Mouse (Mus musculus) fibroblast of lung, adult 2 months (primary cell): Measurements from ENCODE around the gene Slc17a7.
"Not testable (repeated sequence)": the region's sequence is repeated elsewhere in the genome, so short reads cannot be mapped to it uniquely, and the experiment has no call there.

Experiments
- DNase-seq: peaks from one replicate; pipeline ENCODE4 v3.0.0-alpha.2; 2011; ENCODE audit warnings: low read depth

The Slc17a7 gene

GRCm38 (mm10) chr7:45154993-45155514 lies 8.7 kb upstream of the Slc17a7 start:
- no peak for DNase-seq

GRCm38 (mm10) chr7:45155590-45155989 lies 8.2 kb upstream of the Slc17a7 start:
- no peak for DNase-seq

- DNase-seq = no peak
These were observed 7.5 kb upstream of the Slc17a7 start for GRCm38 (mm10) chr7:45156206-45156605.

GRCm38 (mm10) chr7:45157459-45157858 lies 6.3 kb upstream of the Slc17a7 start:
- DNase-seq = no peak

GRCm38 (mm10) chr7:45158991-45159390 lies 4.8 kb upstream of the Slc17a7 start:
- no peak for DNase-seq

DNA sequence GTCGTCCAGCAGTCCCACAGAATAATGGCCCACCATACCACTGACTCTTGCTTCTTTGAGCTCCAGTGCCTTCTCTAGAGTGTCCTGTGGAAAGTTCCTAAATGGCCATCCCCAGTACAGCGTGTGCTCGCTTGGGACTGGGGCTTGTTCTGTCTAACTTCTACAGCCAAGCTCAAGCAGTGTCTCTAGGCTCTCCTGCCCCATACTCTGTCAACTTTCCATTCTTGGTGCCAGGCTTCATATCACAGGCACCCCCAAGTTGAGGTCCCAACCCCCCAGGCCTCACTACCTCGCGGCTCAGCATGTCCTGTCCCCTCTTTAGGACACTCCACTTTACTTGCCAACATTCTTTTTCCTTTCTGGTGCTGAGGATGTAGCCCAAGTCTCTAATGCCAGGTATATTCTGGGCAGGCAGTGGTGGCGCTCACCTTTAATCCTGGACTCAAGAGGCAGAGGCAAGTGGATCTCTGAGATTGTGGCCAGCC lies 3.4 kb upstream of the Slc17a7 start:
- DNase-seq = no peak

- DNase-seq = no peak
These were observed 2.9 kb upstream of the Slc17a7 start for GRCm38 (mm10) chr7:45160866-45161265.

GRCm38 (mm10) chr7:45161612-45162473 lies 1.9 kb upstream of the Slc17a7 start:
- peak; percentile 78 for DNase-seq

- DNase-seq = no peak
These were observed 1.2 kb upstream of the Slc17a7 start for GRCm38 (mm10) chr7:45162551-45162950.

- no peak for DNase-seq
These were observed 643 bp upstream of the Slc17a7 start for GRCm38 (mm10) chr7:45162996-45163615.

DNA sequence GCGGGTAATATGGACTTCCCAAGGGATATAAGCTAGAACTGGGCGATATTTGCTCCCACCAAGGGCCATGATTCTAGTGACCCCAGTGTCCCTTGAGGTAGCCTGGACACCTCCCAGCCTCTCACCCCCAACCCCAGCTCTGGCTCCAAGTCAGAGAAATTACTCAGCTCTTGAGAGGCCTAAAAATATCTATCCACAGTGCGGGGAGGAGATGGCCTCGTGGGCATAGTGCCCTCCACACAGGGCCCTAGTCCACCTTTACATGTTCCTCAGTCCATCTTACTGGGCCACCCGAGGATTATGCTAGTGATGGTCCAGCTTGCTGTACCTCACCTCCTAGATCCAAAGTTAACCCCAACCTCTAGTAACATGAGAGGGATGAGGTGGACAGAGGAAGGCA lies 1.1 kb downstream of the Slc17a7 start:
- no peak for DNase-seq

DNA sequence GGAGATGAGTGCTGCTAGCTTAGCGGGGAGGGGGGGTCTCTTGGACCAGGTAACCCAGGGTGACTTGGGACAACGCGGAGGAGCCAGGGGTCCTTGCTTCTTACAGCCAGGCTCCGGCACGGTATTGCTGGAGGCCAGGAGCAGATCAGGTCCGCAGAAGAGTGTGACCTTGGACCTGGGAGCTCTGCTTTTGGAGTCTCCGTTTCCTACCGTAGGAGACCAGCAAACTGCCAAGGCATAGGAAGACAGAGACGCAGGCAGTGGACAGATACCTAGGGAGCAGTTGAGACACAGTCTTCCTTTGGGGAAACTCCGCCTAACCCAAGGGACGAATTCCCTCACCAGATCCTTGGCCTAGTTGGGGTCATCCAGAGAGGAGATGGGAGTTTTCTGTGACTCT lies 2.0 kb downstream of the Slc17a7 start:
- no peak for DNase-seq

DNA sequence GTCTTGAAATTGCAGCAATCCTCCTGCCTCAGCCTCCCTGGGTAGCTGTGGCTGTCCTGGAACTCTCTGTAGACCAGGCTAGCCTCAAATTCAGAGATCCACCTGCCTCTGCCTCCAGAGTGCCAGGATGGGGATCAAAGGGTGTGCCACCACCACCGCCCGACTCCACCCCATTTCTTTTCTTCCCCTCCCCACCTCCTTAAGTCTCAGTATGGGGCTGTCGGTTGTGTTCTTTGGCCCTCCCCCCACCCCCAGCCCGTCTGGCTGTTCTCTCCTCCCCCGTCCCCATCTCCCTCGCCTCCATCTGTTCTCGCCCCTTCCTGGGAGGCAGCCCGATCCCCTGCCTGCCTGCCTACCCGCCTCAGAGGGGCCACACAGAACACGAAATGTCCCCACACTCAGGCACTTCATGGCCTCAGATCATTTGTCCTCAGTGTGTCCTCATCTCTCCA lies 3.2 kb downstream of the Slc17a7 start:
- no peak for DNase-seq

DNA sequence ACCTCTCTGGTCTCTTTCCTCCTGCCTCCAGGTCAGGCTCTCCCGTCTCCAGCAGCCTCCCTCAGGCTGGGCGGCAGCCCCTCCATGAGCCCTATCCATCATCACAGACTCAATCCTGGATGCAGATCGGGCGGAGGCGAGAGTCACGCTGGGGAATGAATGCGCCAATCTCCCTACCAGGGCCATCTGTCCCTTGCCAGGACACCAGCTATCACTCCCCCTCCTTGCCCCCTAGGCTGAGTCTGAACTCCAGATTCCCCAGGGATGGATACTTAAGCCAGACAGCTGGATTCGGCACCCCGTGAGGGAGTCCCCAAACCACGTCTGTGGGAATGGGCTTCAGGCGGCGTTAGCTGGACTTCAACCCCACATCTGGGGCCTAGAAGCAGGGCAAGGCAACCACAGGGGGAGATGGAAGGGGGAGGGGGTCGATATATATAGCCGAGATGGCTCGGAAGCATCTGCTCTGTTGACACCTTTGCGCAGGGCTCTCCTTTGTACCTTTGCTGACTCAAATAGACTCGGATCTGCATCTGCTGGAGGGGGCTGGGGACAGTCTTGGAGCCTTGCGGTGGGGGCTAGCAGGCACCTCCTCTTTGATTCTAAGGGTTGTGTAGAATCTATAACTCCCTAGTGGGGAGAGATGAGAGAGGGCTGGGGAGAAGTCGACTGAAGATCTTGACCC lies 4.2 kb downstream of the Slc17a7 start:
- DNase-seq = no peak

DNA sequence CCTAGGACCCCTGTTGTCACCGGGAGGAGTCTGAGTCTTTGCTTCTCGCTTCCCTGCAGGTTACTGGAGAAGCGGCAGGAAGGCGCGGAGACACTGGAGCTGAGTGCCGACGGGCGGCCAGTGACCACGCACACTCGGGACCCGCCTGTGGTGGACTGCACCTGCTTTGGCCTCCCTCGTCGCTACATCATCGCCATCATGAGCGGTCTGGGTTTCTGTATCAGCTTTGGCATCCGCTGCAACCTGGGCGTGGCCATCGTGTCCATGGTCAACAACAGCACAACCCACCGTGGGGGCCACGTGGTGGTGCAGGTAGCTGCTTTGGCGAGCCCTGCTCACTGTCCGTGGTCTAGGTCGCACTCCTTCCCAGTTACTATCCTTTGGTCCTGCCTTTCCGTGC lies 4.9 kb downstream of the Slc17a7 start:
- no peak for DNase-seq

GRCm38 (mm10) chr7:45169495-45169894 lies 5.7 kb downstream of the Slc17a7 start:
- DNase-seq = no peak

DNA sequence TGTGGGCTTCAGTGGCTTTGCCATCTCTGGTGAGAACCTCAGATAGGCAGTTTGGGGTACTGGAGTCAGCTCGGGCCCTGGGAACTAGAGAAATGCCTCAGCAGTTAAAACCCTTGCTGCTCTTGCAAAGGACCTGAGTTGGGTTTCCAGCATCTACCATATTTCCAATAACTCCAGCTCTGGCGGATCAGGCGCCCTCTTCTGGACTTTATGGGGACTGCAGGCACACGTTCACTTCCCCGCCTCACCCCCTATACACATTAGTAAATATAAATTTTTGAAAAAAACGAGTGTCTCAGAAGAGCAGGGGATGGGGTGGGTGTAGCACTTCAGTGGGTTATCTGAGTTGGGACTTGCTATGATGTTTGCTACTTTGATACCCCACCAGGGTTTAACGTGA lies 9.2 kb downstream of the Slc17a7 start:
- no peak for DNase-seq

GRCm38 (mm10) chr7:45173772-45174171 lies 10.0 kb downstream of the Slc17a7 start:
- not testable (repeated sequence) for DNase-seq

DNA sequence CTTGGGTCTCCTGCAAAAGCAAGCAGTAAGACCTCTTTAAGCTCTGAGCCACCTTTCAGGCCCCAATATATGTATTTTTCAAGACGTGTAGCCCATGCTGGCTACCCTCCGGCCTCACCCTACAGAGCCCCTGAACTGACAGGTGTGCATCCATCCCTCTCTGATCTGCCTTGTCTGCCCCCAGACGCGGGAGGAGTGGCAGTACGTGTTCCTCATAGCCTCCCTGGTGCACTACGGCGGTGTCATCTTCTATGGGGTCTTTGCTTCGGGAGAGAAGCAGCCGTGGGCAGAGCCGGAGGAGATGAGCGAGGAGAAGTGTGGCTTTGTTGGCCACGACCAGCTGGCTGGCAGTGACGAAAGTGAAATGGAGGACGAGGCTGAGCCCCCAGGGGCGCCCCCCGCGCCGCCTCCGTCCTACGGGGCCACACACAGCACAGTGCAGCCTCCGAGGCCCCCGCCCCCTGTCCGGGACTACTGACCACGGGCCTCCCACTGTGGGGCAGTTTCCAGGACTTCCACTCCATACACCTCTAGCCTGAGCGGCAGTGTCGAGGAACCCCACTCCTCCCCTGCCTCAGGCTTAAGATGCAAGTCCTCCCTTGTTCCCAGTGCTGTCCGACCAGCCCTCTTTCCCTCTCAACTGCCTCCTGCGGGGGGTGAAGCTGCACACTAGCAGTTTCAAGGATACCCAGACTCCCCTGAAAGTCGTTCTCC lies 11.0 kb downstream of the Slc17a7 start:
- no peak for DNase-seq

DNA sequence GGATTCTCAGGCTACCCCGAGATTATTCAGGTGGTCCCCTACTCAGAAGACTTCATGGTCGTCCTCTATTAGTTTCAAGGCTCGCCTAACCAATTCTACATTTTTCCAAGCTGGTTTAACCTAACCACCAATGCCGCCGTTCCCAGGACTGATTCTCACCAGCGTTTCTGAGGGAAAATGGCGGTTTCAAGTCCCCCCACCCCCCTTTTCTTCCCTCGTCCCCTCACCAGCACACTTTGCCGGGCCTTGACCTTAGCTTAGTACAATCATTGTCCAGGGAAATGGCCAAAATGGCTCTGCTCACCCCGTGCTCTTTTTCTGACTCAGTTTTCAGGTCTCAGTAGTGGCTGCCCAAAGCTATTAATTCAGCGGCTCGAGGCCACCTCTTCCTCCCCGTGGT lies 11.6 kb downstream of the Slc17a7 start:
- no peak for DNase-seq

- no peak for DNase-seq
These were observed 12.2 kb downstream of the Slc17a7 start for GRCm38 (mm10) chr7:45175929-45176328.

GRCm38 (mm10) chr7:45176356-45176755 lies 12.6 kb downstream of the Slc17a7 start:
- DNase-seq = no peak
